Mouse (Mus musculus) thymus, postnatal 10 days (tissue): ENCODE data around the gene Rchy1.
"Not testable (repeated sequence)": the region's sequence is repeated elsewhere in the genome, so short reads cannot be mapped to it uniquely, and the experiment has no call there.

ENCODE experiments used
- DNase-seq, 2 experiments: peaks; one replicate each; pipeline ENCODE4 v3.0.0; 2021; ENCODE audit warnings: low spot score in 2 of 2

Gene Rchy1

GRCm38 (mm10) chr5:91960606-91961254 is 2.1 kb downstream of the Rchy1 start:
- no peak for DNase-seq

GRCm38 (mm10) chr5:91959986-91960385 is 2.9 kb downstream of the Rchy1 start:
- no peak for DNase-seq

DNA sequence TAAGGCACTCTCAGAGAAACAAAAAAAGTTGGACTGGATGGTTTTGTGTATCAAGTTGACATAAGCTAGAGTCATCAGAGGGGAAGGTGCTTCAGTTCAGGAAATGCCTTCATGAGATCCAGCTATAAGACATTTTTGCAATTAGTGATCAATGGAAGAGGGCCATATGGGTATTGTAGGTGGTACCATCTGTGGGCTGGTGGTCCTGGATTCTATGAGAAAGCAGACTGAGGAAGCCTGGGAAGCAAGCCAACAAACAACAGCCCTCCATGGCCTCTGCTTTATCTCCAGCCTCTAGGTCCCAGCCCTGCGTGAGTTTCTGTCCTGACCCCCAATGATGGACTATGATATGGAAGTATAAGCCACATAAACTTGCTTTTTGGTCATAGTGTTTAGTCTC is 3.8 kb downstream of the Rchy1 start:
- DNase-seq: no peak

DNA sequence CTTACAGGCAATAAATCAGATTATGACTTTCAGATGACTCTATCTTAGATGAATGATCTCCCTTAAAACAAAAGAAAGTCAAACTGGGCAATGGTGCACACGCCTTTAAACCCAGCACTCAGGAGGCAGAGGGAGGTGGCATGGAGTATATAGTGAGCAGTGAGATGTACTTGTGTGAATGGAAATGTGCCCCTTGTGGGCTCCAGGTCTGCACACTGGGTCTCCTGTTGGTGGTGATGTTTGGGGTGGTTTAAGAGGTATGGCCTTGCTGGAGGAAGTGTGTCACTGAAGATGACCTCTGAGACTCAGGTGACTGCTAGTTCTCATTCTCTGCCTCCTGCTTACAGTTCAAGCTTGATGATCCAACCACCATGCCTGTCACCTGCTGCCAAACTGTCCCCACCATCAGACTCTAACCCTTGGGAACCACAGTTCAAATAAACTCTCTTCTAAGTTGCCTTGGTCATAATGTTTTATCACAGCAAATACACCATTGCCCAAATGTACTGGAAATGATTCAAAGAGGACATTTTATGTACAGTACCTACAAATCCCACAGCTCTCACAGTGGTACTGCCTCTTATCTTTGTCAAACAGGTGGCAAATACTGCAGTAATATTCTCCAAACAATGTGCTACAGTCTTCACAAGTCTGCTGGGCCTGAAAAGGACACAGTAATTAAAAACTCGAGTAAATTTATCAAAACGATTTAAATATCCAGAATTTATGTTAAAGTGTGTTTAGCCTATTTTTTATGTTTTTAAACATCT is 5.7 kb downstream of the Rchy1 start:
- no peak for DNase-seq

- DNase-seq: no peak
These were observed 11.5 kb downstream of the Rchy1 start for GRCm38 (mm10) chr5:91951404-91951803.

- DNase-seq: no peak
These were observed 13.4 kb downstream of the Rchy1 start for GRCm38 (mm10) chr5:91949441-91949840.

- no peak for DNase-seq
These were observed 15.9 kb downstream of the Rchy1 start for GRCm38 (mm10) chr5:91947008-91947407.

- not testable (repeated sequence) for DNase-seq
These were observed 17.3 kb downstream of the Rchy1 start for GRCm38 (mm10) chr5:91945609-91946008.

- no peak for DNase-seq
These were observed 49.6 kb downstream of the Rchy1 start for GRCm38 (mm10) chr5:91913231-91913630.

DNA sequence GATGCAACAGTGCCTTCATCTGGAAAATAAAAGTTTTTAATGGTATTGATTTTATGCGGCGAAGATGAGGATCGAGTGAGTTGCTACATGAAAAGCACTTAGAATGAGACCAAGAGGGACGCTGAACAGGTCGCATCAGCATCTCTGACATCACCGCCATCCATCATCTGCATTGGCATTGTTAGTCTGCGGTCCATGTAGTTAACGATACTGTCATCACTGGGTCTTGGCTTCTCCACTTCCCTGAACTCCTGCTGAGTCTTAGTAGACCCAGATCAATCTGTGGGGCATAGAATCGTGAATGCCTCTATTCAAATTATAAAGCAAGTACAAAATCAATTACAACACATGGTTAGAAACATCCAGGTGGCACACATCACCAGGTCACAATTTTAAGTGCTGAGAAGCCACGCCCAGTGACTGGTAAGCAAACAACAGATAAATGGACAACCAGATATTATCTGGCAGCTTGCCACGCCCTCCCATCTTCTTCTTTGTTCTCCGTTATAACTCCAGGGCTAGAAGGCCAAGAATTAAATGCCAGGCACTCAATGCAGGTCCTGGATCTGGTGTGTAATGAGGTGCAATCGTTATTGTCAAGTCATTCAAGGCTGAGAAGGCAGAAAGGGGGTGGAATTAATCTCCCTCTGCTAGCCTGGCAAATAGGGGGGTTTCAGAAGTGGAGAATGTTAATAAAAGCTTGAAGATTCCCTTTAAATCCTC is 51.3 kb downstream of the Rchy1 start:
- DNase-seq: no peak

- no peak for DNase-seq
These were observed 52.3 kb downstream of the Rchy1 start for GRCm38 (mm10) chr5:91910616-91911015.

GRCm38 (mm10) chr5:91909010-91909620 is 53.8 kb downstream of the Rchy1 start:
- DNase-seq: no peak
